Mouse (Mus musculus) myocyte (in vitro differentiated cells): Measurements from ENCODE around the gene Fkbp3.

Experiments
- E2F4 ChIP-seq: IDR thresholded peaks from one replicate; pipeline ENCODE4 v1.6.1; 2011; ENCODE audit warnings: mild to moderate bottlenecking, control low read depth, moderate library complexity; ENCODE audit not compliant: insufficient read depth
- MAX ChIP-seq: IDR thresholded peaks from one replicate; pipeline ENCODE4 v1.6.1; 2011; ENCODE audit warnings: low read depth, mild to moderate bottlenecking, control low read depth
- MYOD1 ChIP-seq, 3 experiments: IDR thresholded peaks; one replicate each; pipeline ENCODE4 v1.6.1; 2011; ENCODE audit warnings: control low read depth in 2 of 3, low read depth in 2 of 3, mild to moderate bottlenecking in 2 of 3, moderate library complexity in 1 of 3; ENCODE audit not compliant: insufficient read length in 2 of 3, control insufficient read depth in 1 of 3
- MYOG ChIP-seq, 3 experiments: IDR thresholded peaks; one replicate each; pipeline ENCODE4 v1.6.1; 2011; ENCODE audit warnings: control low read depth in 2 of 3, low read depth in 2 of 3, mild to moderate bottlenecking in 2 of 3; ENCODE audit not compliant: insufficient read length in 2 of 3, control insufficient read depth in 1 of 3, insufficient read depth in 1 of 3
- POLR2A ChIP-seq: IDR thresholded peaks from one replicate; pipeline ENCODE4 v1.6.1; 2011; ENCODE audit warnings: low read depth, mild to moderate bottlenecking, control low read depth, moderate library complexity; ENCODE audit not compliant: insufficient read length
- POLR2AphosphoS2 ChIP-seq: IDR thresholded peaks from one replicate; pipeline ENCODE4 v1.6.1; 2011; ENCODE audit warnings: low read depth, control low read depth; ENCODE audit not compliant: insufficient read length
- SRF ChIP-seq: IDR thresholded peaks from one replicate; pipeline ENCODE4 v1.6.1; 2011; ENCODE audit warnings: low read depth; ENCODE audit not compliant: control insufficient read depth, insufficient read length
- TCF12 ChIP-seq: IDR thresholded peaks from one replicate; pipeline ENCODE4 v1.6.1; 2011; ENCODE audit warnings: mild to moderate bottlenecking, control low read depth; ENCODE audit not compliant: poor library complexity, insufficient read depth, severe bottlenecking
- USF1 ChIP-seq: IDR thresholded peaks from one replicate; pipeline ENCODE4 v1.6.1; 2011; ENCODE audit warnings: low read depth, mild to moderate bottlenecking, control low read depth, moderate library complexity

DNA sequence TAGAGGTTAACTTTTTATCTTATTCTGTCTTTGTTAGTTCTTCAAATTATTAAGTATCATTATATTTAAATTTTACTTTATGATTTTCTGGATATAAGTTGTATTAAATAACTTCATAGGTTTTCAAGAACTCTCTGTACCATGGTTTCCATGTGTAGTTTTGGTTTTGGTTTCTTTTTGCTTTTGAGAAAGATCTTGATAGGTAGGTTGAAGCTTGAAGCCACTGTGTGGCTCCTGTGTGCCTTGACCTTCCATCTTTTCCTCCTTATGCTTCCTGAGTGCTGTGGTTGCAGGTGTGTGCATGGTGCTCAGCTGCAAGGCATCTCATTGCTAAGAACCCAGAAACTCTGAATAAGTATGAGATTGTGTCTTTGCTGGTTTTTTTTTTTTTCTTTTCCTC, 25.0 kb downstream of the Fkbp3 start:
- TF ChIP-seq POLR2A (no peak), E2F4 (no peak), MAX (no peak), USF1 (no peak), MYOG (IDR thresholded peaks at IDR 0.05; ENCODE audit: control insufficient read depth in 1 of 3, insufficient read depth in 1 of 3, insufficient read length in 2 of 3, low read depth in 2 of 3) (no peak), POLR2AphosphoS2 (no peak), MYOD1 (IDR thresholded peaks at IDR 0.05; ENCODE audit: control insufficient read depth in 1 of 3, insufficient read length in 2 of 3, low read depth in 2 of 3) (no peak), TCF12 (no peak), SRF (no peak)
